Mouse (Mus musculus): ENCODE data around the gene Ppip5k2.
A peak's percentile ranks its signal among the peaks of the same experiment; 100 is the strongest.

Ppip5k2 gene

GRCm38 (mm10) chr1:97754392-97754791 is 15.8 kb downstream of the Ppip5k2 start:
- no peak for DNase-seq (ENCODE audit: low spot score)

GRCm38 (mm10) chr1:97753216-97753615 is 17.0 kb downstream of the Ppip5k2 start:
- DNase-seq (ENCODE audit: low spot score), result no peak

- DNase-seq (ENCODE audit: low spot score), result no peak
Measured at GRCm38 (mm10) chr1:97748163-97748562, 22.0 kb downstream of the Ppip5k2 start.

GRCm38 (mm10) chr1:97746261-97746660 is 23.9 kb downstream of the Ppip5k2 start:
- DNase-seq (ENCODE audit: low spot score), result no peak

- no peak for DNase-seq (ENCODE audit: low spot score)
Measured at GRCm38 (mm10) chr1:97745712-97746111, 24.5 kb downstream of the Ppip5k2 start.

GRCm38 (mm10) chr1:97743063-97743462 is 27.1 kb downstream of the Ppip5k2 start:
- no peak for DNase-seq (ENCODE audit: low spot score)

- no peak for DNase-seq (ENCODE audit: low spot score)
Measured at GRCm38 (mm10) chr1:97729339-97729738, 40.9 kb downstream of the Ppip5k2 start.

GRCm38 (mm10) chr1:97726730-97727129 is 43.5 kb downstream of the Ppip5k2 start:
- DNase-seq (ENCODE audit: low spot score), result no peak

GRCm38 (mm10) chr1:97718440-97718839 is 51.8 kb downstream of the Ppip5k2 start:
- DNase-seq (ENCODE audit: low spot score), result no peak

- no peak for DNase-seq (ENCODE audit: low spot score)
Measured at GRCm38 (mm10) chr1:97714334-97714868, 55.8 kb downstream of the Ppip5k2 start.

- DNase-seq (ENCODE audit: low spot score), result no peak
Measured at GRCm38 (mm10) chr1:97710520-97710919, 59.7 kb downstream of the Ppip5k2 start.

- DNase-seq (ENCODE audit: low spot score), result no peak
Measured at GRCm38 (mm10) chr1:97705389-97705788, 64.8 kb downstream of the Ppip5k2 start.

GRCm38 (mm10) chr1:97704646-97705045 is 65.6 kb downstream of the Ppip5k2 start:
- DNase-seq (ENCODE audit: low spot score), result no peak

- DNase-seq (ENCODE audit: low spot score), result no peak
Measured at GRCm38 (mm10) chr1:97698956-97699570, 71.1 kb downstream of the Ppip5k2 start.

GRCm38 (mm10) chr1:97697273-97697672 is 72.9 kb downstream of the Ppip5k2 start:
- no peak for DNase-seq (ENCODE audit: low spot score)

GRCm38 (mm10) chr1:97693825-97694224 is 76.4 kb downstream of the Ppip5k2 start:
- no peak for DNase-seq (ENCODE audit: low spot score)

- DNase-seq (ENCODE audit: low spot score), result peak; percentile 52
Measured at GRCm38 (mm10) chr1:97688756-97689155, 81.5 kb downstream of the Ppip5k2 start.

GRCm38 (mm10) chr1:97676526-97677177 is 93.6 kb downstream of the Ppip5k2 start:
- DNase-seq (ENCODE audit: low spot score), result no peak

GRCm38 (mm10) chr1:97676115-97676514 is 94.1 kb downstream of the Ppip5k2 start:
- no peak for DNase-seq (ENCODE audit: low spot score)

- no peak for DNase-seq (ENCODE audit: low spot score)
Measured at GRCm38 (mm10) chr1:97672849-97673248, 97.4 kb downstream of the Ppip5k2 start.

GRCm38 (mm10) chr1:97667288-97667687 is 102.9 kb downstream of the Ppip5k2 start:
- DNase-seq (ENCODE audit: low spot score), result no peak

GRCm38 (mm10) chr1:97662324-97662723 is 107.9 kb downstream of the Ppip5k2 start:
- no peak for DNase-seq (ENCODE audit: low spot score)

GRCm38 (mm10) chr1:97661406-97662241 is 108.6 kb downstream of the Ppip5k2 start, which contains the start of gene D1Ertd622e:
D1Ertd622e (minus strand) TSS chr1:97662074.
- peak; percentile 77 for DNase-seq (ENCODE audit: low spot score)
